Mouse (Mus musculus) thymus, postnatal 25 days (tissue): Measurements from ENCODE around the gene Trank1.

Experiments used
- DNase-seq: peaks from one replicate; pipeline ENCODE4 v3.0.0; 2022

Gene Trank1

GRCm38 (mm10) chr9:111383046-111383445 is 71.5 kb downstream of the Trank1 start:
- no peak for DNase-seq

- no peak for DNase-seq
Measured at GRCm38 (mm10) chr9:111383756-111384155, 72.2 kb downstream of the Trank1 start.

- DNase-seq: no peak
Measured at GRCm38 (mm10) chr9:111385526-111386491, 74.3 kb downstream of the Trank1 start.

GRCm38 (mm10) chr9:111386569-111386968 is 75.0 kb downstream of the Trank1 start:
- no peak for DNase-seq

GRCm38 (mm10) chr9:111387576-111387975 is 76.0 kb downstream of the Trank1 start:
- DNase-seq: no peak

- no peak for DNase-seq
Measured at GRCm38 (mm10) chr9:111390016-111390415, 78.5 kb downstream of the Trank1 start.

- DNase-seq: no peak
Measured at GRCm38 (mm10) chr9:111391036-111391435, 79.5 kb downstream of the Trank1 start.

GRCm38 (mm10) chr9:111391926-111392442 is 80.4 kb downstream of the Trank1 start:
- DNase-seq: no peak

- DNase-seq: no peak
Measured at GRCm38 (mm10) chr9:111395265-111395664, 83.7 kb downstream of the Trank1 start.

- DNase-seq: no peak
Measured at GRCm38 (mm10) chr9:111398059-111398458, 86.5 kb downstream of the Trank1 start.

- DNase-seq: no peak
Measured at GRCm38 (mm10) chr9:111400089-111400488, 88.5 kb downstream of the Trank1 start.

GRCm38 (mm10) chr9:111403159-111403558 is 91.6 kb downstream of the Trank1 start:
- no peak for DNase-seq

GRCm38 (mm10) chr9:111404346-111405079 is 93.0 kb downstream of the Trank1 start:
- DNase-seq: no peak

GRCm38 (mm10) chr9:111405080-111405428 is 93.5 kb downstream of the Trank1 start:
- DNase-seq: no peak

GRCm38 (mm10) chr9:111408012-111408411 is 96.5 kb downstream of the Trank1 start:
- DNase-seq: no peak

- no peak for DNase-seq
Measured at GRCm38 (mm10) chr9:111408427-111408826, 96.9 kb downstream of the Trank1 start.

GRCm38 (mm10) chr9:111412471-111413160 is 101.1 kb downstream of the Trank1 start:
- no peak for DNase-seq

- no peak for DNase-seq
Measured at GRCm38 (mm10) chr9:111421862-111422261, 110.3 kb downstream of the Trank1 start.

GRCm38 (mm10) chr9:111422567-111422966 is 111.0 kb downstream of the Trank1 start:
- no peak for DNase-seq

GRCm38 (mm10) chr9:111425113-111425512 is 113.6 kb downstream of the Trank1 start:
- DNase-seq: no peak

GRCm38 (mm10) chr9:111425952-111426351 is 114.4 kb downstream of the Trank1 start:
- DNase-seq: no peak

- DNase-seq: no peak
Measured at GRCm38 (mm10) chr9:111427891-111428555, 116.5 kb downstream of the Trank1 start.
